Comparison of ENCODE assay signal across 26 mouse cellular contexts in genomic region chr1:53300506-53300905, GRCm38 (mm10). TPM values are rescaled to one million over a fixed set of nuclear protein-coding genes. Genes with fewer than 3 reads are reported as not detected.
DNase-seq lines count a peak whose midpoint lies in the region; TF ChIP-seq lines count a peak whose summit lies in the region.
"Had no signal": no experiment of that assay in that cellular context is flagged by ENCODE, and none has a peak within 500 bp of the region (broad histone marks: within the 10 kb centered on the region; RNA-seq: fewer than 3 reads in every experiment).

No protein-coding gene starts in this region.

- H3K4me3 ChIP-seq in liver, adult 2 months (ENCODE audit: insufficient read depth, low read depth, low read length): no peak overlapping the region
- H3K4me3 ChIP-seq: embryonic facial prominence, embryonic 13.5 days; embryonic facial prominence, embryonic 15.5 days; erythroblast, embryonic 14.5 days; forebrain, embryonic 10.5 days; forebrain, embryonic 12.5 days had no signal

- H3K27ac ChIP-seq in liver, adult 2 months (replicated peaks; ENCODE audit: insufficient read depth, low read depth, low read length): no peak overlapping the region
- H3K27ac ChIP-seq: embryonic facial prominence, embryonic 13.5 days; embryonic facial prominence, embryonic 15.5 days; forebrain, embryonic 10.5 days; forebrain, embryonic 12.5 days had no signal

- H3K9ac ChIP-seq in liver, adult 2 months (ENCODE audit: low read depth, low read length): no peak overlapping the region
- H3K9ac ChIP-seq: embryonic facial prominence, embryonic 13.5 days; embryonic facial prominence, embryonic 15.5 days; forebrain, embryonic 12.5 days had no signal

- no peak for TF ChIP-seq CTCF in liver, adult 2 months (IDR thresholded peaks at IDR 0.05; ENCODE audit: low read depth, low read length)

- H3K4me1 ChIP-seq in liver, adult 2 months (ENCODE audit: control insufficient read depth, insufficient read depth, low read length): peaks cover 5% of the 10 kb centered on the region; the same call in 1 of the 2 replicates
- H3K4me1 ChIP-seq: embryonic facial prominence, embryonic 15.5 days had no signal

- WGBS in liver, adult 2 months: 22% methylated on average over 4 of the region's 4 CpGs

- peaks cover 3% of the 10 kb centered on the region; the same call in 1 of the 2 replicates for H3K36me3 ChIP-seq in liver, adult 2 months (ENCODE audit: control insufficient read depth, insufficient read depth, low read length)
- H3K36me3 ChIP-seq: embryonic facial prominence, embryonic 13.5 days; embryonic facial prominence, embryonic 15.5 days had no signal

- DNase-seq in adrenal gland, adult 2 months: peak; percentile 26
- DNase-seq in adrenal gland, postnatal 4 days (ENCODE audit: low spot score in 2 of 2): no peak
- peak; percentile 77 for DNase-seq in liver, adult 2 months (ENCODE audit: extremely low read depth, low read depth, low spot score)
- no peak for DNase-seq in liver
- DNase-seq in adrenal gland, postnatal 25 days: peak; percentile 5
- DNase-seq in kidney, postnatal 25 days: no peak
- DNase-seq in cerebellum, postnatal 4 days (ENCODE audit: low spot score in 2 of 2): no peak
- DNase-seq: cerebellum, adult 11-12 months; cerebellum, adult 2 months; cerebellum, adult 9-10 months; cerebellum, postnatal 10 days; cerebellum, postnatal 25 days; embryo, embryonic 11 days had no signal

- H3K79me2 ChIP-seq in liver, adult 2 months (ENCODE audit: control insufficient read depth, insufficient read depth, low read length): no peaks in the 10 kb centered on the region; the same call in 1 of the 2 replicates

- TF ChIP-seq POLR2A in liver, adult 2 months (IDR thresholded peaks at IDR 0.05; ENCODE audit: extremely low read depth, insufficient read depth, low read length): no peak

- no peaks in the 10 kb centered on the region for H3K27me3 ChIP-seq in liver, adult 2 months (ENCODE audit: control insufficient read depth, insufficient read depth, low read length)
- H3K27me3 ChIP-seq: embryonic facial prominence, embryonic 13.5 days; embryonic facial prominence, embryonic 15.5 days; forebrain, embryonic 12.5 days had no signal

RNA-seq across cellular contexts. Expression of gene Gm28778, which starts 3.6 kb away (rescaled TPM):
- total RNA-seq in adrenal gland, adult 2 months (2021): not detected
- 5.7 and 7.1 TPM in 2 replicates for polyA plus RNA-seq in adrenal gland, adult 2 months (2012; rRNA removed)
- not detected for total RNA-seq in adrenal gland, postnatal 4 days (2021)
- total RNA-seq in liver, adult 2 months (2014; rRNA removed): 4.6 TPM in 1 of 2 replicates, not detected in the other
- 21.7 and 27.3 TPM in 2 replicates for polyA plus RNA-seq in liver, adult 2 months (2012; rRNA removed)
- total RNA-seq in adrenal gland, postnatal 25 days (2021): not detected in 2 replicates
- total RNA-seq: common myeloid progenitor, adult 5-6 weeks; MEL had no signal
- polyA plus RNA-seq: C2C12; embryonic facial prominence, embryonic 11.5 days; embryonic facial prominence, embryonic 13.5 days; embryonic facial prominence, embryonic 15.5 days; erythroblast, embryonic 14.5 days; forebrain, embryonic 10.5 days; forebrain, embryonic 12.5 days; forebrain, embryonic 14.5 days; forebrain, embryonic 16.5 days; frontal cortex, adult 2 months had no signal

RNA-seq across cellular contexts. Expression of gene Ormdl1, which starts 3.6 kb away (rescaled TPM):
- 10 to 100 TPM; 15.5 to 21.4 TPM for total RNA-seq in adrenal gland, adult 2 months (2021)
- polyA plus RNA-seq in adrenal gland, adult 2 months (2012; rRNA removed): 2.1 and 2.6 TPM in 2 replicates
- total RNA-seq in adrenal gland, postnatal 4 days (2021): 10 to 100 TPM; 17.6 to 18.5 TPM
- total RNA-seq in liver, adult 2 months (2014; rRNA removed): 38.5 and 45.7 TPM in 2 replicates
- 9.4 and 14.1 TPM in 2 replicates for polyA plus RNA-seq in liver, adult 2 months (2012; rRNA removed)
- 18.5 and 21.7 TPM in 2 replicates for total RNA-seq in adrenal gland, postnatal 25 days (2021)

RNA-seq across cellular contexts. Expression of gene Pms1, which starts 3.7 kb away (rescaled TPM):
- total RNA-seq in adrenal gland, adult 2 months (2021): 1 to 10 TPM; 4.5 to 5.4 TPM
- polyA plus RNA-seq in adrenal gland, adult 2 months (2012; rRNA removed): 0.56 and 0.75 TPM in 2 replicates
- 10 to 100 TPM; 10.4 to 12.5 TPM for total RNA-seq in adrenal gland, postnatal 4 days (2021)
- 5.6 and 7.9 TPM in 2 replicates for total RNA-seq in liver, adult 2 months (2014; rRNA removed)
- 0.85 and 2.5 TPM in 2 replicates for polyA plus RNA-seq in liver, adult 2 months (2012; rRNA removed)
- total RNA-seq in adrenal gland, postnatal 25 days (2021): 4.0 and 7.7 TPM in 2 replicates

RNA-seq across cellular contexts. Expression of gene Osgepl1, which starts 12.9 kb away (rescaled TPM):
- 10 to 100 TPM; 18.7 to 22.7 TPM for total RNA-seq in adrenal gland, adult 2 months (2021)
- polyA plus RNA-seq in adrenal gland, adult 2 months (2012; rRNA removed): 3.8 and 3.9 TPM in 2 replicates
- total RNA-seq in adrenal gland, postnatal 4 days (2021): 10 to 100 TPM; 23.7 to 25.3 TPM
- total RNA-seq in liver, adult 2 months (2014; rRNA removed): 18.9 and 25.4 TPM in 2 replicates
- polyA plus RNA-seq in liver, adult 2 months (2012; rRNA removed): 6.0 TPM in 2 replicates
- 22.8 and 26.8 TPM in 2 replicates for total RNA-seq in adrenal gland, postnatal 25 days (2021)

RNA-seq across cellular contexts. Expression of gene Asdurf, which starts 51.9 kb away (rescaled TPM):
- total RNA-seq in adrenal gland, adult 2 months (2021): 10 to 100 TPM in 1 of 2 experiments, 1 to 10 TPM in 1; 1.5 to 17.3 TPM
- polyA plus RNA-seq in adrenal gland, adult 2 months (2012; rRNA removed): not detected in 2 replicates
- total RNA-seq in adrenal gland, postnatal 4 days (2021): not detected
- not detected in 2 replicates for total RNA-seq in liver, adult 2 months (2014; rRNA removed)
- polyA plus RNA-seq in liver, adult 2 months (2012; rRNA removed): not detected in 2 replicates
- not detected in 2 replicates for total RNA-seq in adrenal gland, postnatal 25 days (2021)
- total RNA-seq: ES-E14, MEL had no signal
- polyA plus RNA-seq: C2C12; cerebellum, adult 2 months; embryonic facial prominence, embryonic 11.5 days; erythroblast, embryonic 14.5 days; forebrain, embryonic 10.5 days; forebrain, embryonic 12.5 days; frontal cortex, adult 2 months had no signal

Comparison
In these comparisons a context has a peak if more than half of its experiments do, and no peak if none do; other contexts are left out.
1. DNase-seq: peak in adrenal gland, adult 2 months (single experiment), liver, adult 2 months (single experiment) and adrenal gland, postnatal 25 days (single experiment); none in adrenal gland, postnatal 4 days (0 of 2), liver (single experiment), kidney, postnatal 25 days (0 of 2) and cerebellum, postnatal 4 days (0 of 2).